Comparison of ENCODE assay signal across 8 mouse cellular contexts in genomic region chr1:131910674-131911558, GRCm38 (mm10). TPM values are rescaled to one million over a fixed set of nuclear protein-coding genes. Genes with fewer than 3 reads are reported as not detected.
DNase-seq lines count a peak whose midpoint lies in the region; ATAC-seq and TF ChIP-seq lines count a peak whose summit lies in the region.

No protein-coding gene starts in this region.

- TF ChIP-seq CTCF in left cerebral cortex, adult 2 months (IDR thresholded peaks at IDR 0.05) = no peak

- under 1% methylated on average over 77 of the region's 88 CpGs for WGBS in hindbrain, embryonic 16.5 days
- WGBS in macrophage (ENCODE audit: missing documents) = under 1% methylated on average over 87 of the region's 88 CpGs

- H3K9ac ChIP-seq in hindbrain, embryonic 16.5 days (ENCODE audit: low read depth, low read length) = peak overlapping the region; percentile 99

- intact Hi-C loops in left cerebral cortex, adult 2 months (cut with DNase I) = loop anchor here (1.0 kb wide), 2 partner anchors 44 to 83 kb away; partner anchors contain the start of gene Rab29

- H3K27ac ChIP-seq in hindbrain, embryonic 16.5 days (ENCODE audit: low read depth, low read length) = peak overlapping the region; percentile 99
- peak overlapping the region; percentile 97 for H3K27ac ChIP-seq in left cerebral cortex, adult 2 months
- H3K27ac ChIP-seq in macrophage = peak overlapping the region; percentile 52

- no peaks in the 10 kb centered on the region for H3K36me3 ChIP-seq in hindbrain, embryonic 16.5 days (ENCODE audit: control insufficient read depth, insufficient read depth, low read length)
- H3K36me3 ChIP-seq in macrophage (ENCODE audit: inconsistent target) = no peaks in the 10 kb centered on the region

- ATAC-seq in hindbrain, embryonic 16.5 days = peak; percentile 82

- H3K79me2 ChIP-seq in macrophage (ENCODE audit: inconsistent target) = peaks cover 49% of the 10 kb centered on the region

- 0 out of 2 replicates have a peak, but pooled peaks cover 3% of the 10 kb centered on the region for H3K27me3 ChIP-seq in hindbrain, embryonic 16.5 days (replicated peaks; ENCODE audit: control insufficient read depth, insufficient read depth, low read length)

- H3K4me1 ChIP-seq in hindbrain, embryonic 16.5 days (ENCODE audit: control insufficient read depth, insufficient read depth, low read depth, low read length) = peaks cover 13% of the 10 kb centered on the region

- H3K4me2 ChIP-seq in hindbrain, embryonic 16.5 days (ENCODE audit: low read length) = peak overlapping the region; percentile 76

- DNase-seq in WW6 (ENCODE audit: low read depth, low spot score) = peak; percentile 58
- peak; percentile 59 to 71 for DNase-seq in cerebellum, postnatal 4 days (ENCODE audit: low spot score in 2 of 2)
- peak; percentile 79 for DNase-seq in gastrocnemius, adult 18-20 months (ENCODE audit: low spot score)
- peak; percentile 64 to 68 for DNase-seq in left cerebral cortex, adult 2 months (ENCODE audit: extremely low spot score in 1 of 2, low spot score in 2 of 2)
- DNase-seq in retina, postnatal 7 days (ENCODE audit: low read depth, low spot score) = peak; percentile 33
- peak; percentile 74 to 90 for DNase-seq in urinary bladder, adult 18-20 months (ENCODE audit: low spot score in 2 of 2)

- H3K4me3 ChIP-seq in hindbrain, embryonic 16.5 days (ENCODE audit: low read length) = peak overlapping the region; percentile 98
- H3K4me3 ChIP-seq in left cerebral cortex, adult 2 months = peak overlapping the region; percentile 93
- H3K4me3 ChIP-seq in macrophage (ENCODE audit: inconsistent target) = peak overlapping the region; percentile 69

- H3K9me3 ChIP-seq in hindbrain, embryonic 16.5 days (ENCODE audit: control insufficient read depth, low read length) = no peaks in the 10 kb centered on the region

RNA-seq across cellular contexts. Expression of gene Nucks1, which starts 0.6 kb away (rescaled TPM):
- total RNA-seq in gastrocnemius, adult 18-20 months (2021) = 10 to 100 TPM; 65.8 to 72.3 TPM
- 45.0 and 47.7 TPM in 2 replicates for polyA plus RNA-seq in hindbrain, embryonic 16.5 days (2015; fragmentation: Nextera tagmentation; extraction: Ambion mirVana)
- 100 to 1,000 TPM; 145 to 148 TPM for total RNA-seq in left cerebral cortex, adult 2 months (2021)
- total RNA-seq in macrophage (2018; cell fraction: chromatin; rRNA removed) = 10 to 100 TPM; 12.1 to 49.2 (median 26.9) TPM
- total RNA-seq in macrophage (2018; cell fraction: cytosol; rRNA removed) = 10 to 100 TPM; 39.7 to 83.4 (median 59.5) TPM
- 10 to 100 TPM; 24.1 to 85.6 (median 37.6) TPM for total RNA-seq in macrophage (2018; cell fraction: nucleus; rRNA removed)
- polyA plus RNA-seq in macrophage (2018) = 30.6 to 64.9 TPM (median 34.7 TPM) in 3 replicates

RNA-seq across cellular contexts. Expression of gene Rab29, which starts 43.9 kb away (rescaled TPM):
- 1 to 10 TPM; 5.0 to 5.1 TPM for total RNA-seq in gastrocnemius, adult 18-20 months (2021)
- polyA plus RNA-seq in hindbrain, embryonic 16.5 days (2015; fragmentation: Nextera tagmentation; extraction: Ambion mirVana) = 8.6 and 9.3 TPM in 2 replicates
- 1 to 10 TPM; 4.8 to 5.0 TPM for total RNA-seq in left cerebral cortex, adult 2 months (2021)
- total RNA-seq in macrophage (2018; cell fraction: chromatin; rRNA removed) = 10 to 100 TPM in 15 of 26 experiments, 1 to 10 TPM in 11; 3.0 to 35.8 (median 14.1) TPM
- 10 to 100 TPM; 24.0 to 45.4 (median 34.4) TPM for total RNA-seq in macrophage (2018; cell fraction: cytosol; rRNA removed)
- 10 to 100 TPM in 22 of 26 experiments, 1 to 10 TPM in 4; 7.8 to 37.2 (median 19.7) TPM for total RNA-seq in macrophage (2018; cell fraction: nucleus; rRNA removed)
- 26.8 to 49.2 TPM (median 42.9 TPM) in 3 replicates for polyA plus RNA-seq in macrophage (2018)

RNA-seq across cellular contexts. Expression of gene Slc45a3, which starts 51.9 kb away (rescaled TPM):
- total RNA-seq in gastrocnemius, adult 18-20 months (2021) = 1 to 10 TPM; 1.4 to 2.2 TPM
- 0.96 and 1.5 TPM in 2 replicates for polyA plus RNA-seq in hindbrain, embryonic 16.5 days (2015; fragmentation: Nextera tagmentation; extraction: Ambion mirVana)
- under 1 TPM; 0.48 to 0.68 TPM for total RNA-seq in left cerebral cortex, adult 2 months (2021)
- 1 to 10 TPM in 4 of 26 experiments, under 1 TPM in 9, not detected in 13; 0.23 to 4.6 (median 0.77) TPM for total RNA-seq in macrophage (2018; cell fraction: chromatin; rRNA removed)
- 1 to 10 TPM in 5 of 26 experiments, under 1 TPM in 21; 0.07 to 2.1 (median 0.38) TPM for total RNA-seq in macrophage (2018; cell fraction: cytosol; rRNA removed)
- 1 to 10 TPM in 4 of 26 experiments, under 1 TPM in 15, not detected in 7; 0.14 to 5.3 (median 0.48) TPM for total RNA-seq in macrophage (2018; cell fraction: nucleus; rRNA removed)
- polyA plus RNA-seq in macrophage (2018) = 0.39 to 2.0 TPM (median 0.70 TPM) in 3 replicates

Comparison
In these comparisons a context has a peak if more than half of its experiments do, and no peak if none do; other contexts are left out.
1. Peak in every context shown above with its lines: DNase-seq, ATAC-seq, H3K4me3 ChIP-seq and H3K27ac ChIP-seq.